Mouse (Mus musculus): ENCODE results near the gene Dync2li1. TPM values are rescaled to one million over a fixed set of nuclear protein-coding genes. Genes with fewer than 3 reads are reported as not detected.

Gene Dync2li1
- polyA plus RNA-seq, 1 experiment, result 2.2 TPM

GRCm38 (mm10) chr17:84642324-84642723, 16.0 kb downstream of the Dync2li1 start:
- Histone ChIP-seq H3K4me1 (ENCODE audit: control insufficient read depth, insufficient read depth, low read length) (peaks cover 2% of the 10 kb centered on the region; the same call in 1 of the 2 replicates), H3K4me3 (replicated peaks; ENCODE audit: control insufficient read depth, low read depth, low read length) (no peak overlapping the region), H3K27ac (ENCODE audit: control insufficient read depth, insufficient read depth, low read depth, low read length, poor library complexity) (no peak overlapping the region)
- TF ChIP-seq POLR2A (IDR thresholded peaks at IDR 0.05; ENCODE audit: borderline replicate concordance, control insufficient read depth, low read depth, low read length) (no peak), CTCF (IDR thresholded peaks at IDR 0.05; ENCODE audit: control insufficient read depth, insufficient read depth, low read length) (no peak)
- WGBS, result 87% methylated on average over 9 of the region's 9 CpGs

- TF ChIP-seq CTCF (IDR thresholded peaks at IDR 0.05; ENCODE audit: control insufficient read depth, insufficient read depth, low read length), result no peak
- TF ChIP-seq POLR2A (IDR thresholded peaks at IDR 0.05; ENCODE audit: borderline replicate concordance, control insufficient read depth, low read depth, low read length), result no peak
- Histone ChIP-seq H3K4me1 (ENCODE audit: control insufficient read depth, insufficient read depth, low read length) (peaks cover 4% of the 10 kb centered on the region; the same call in 1 of the 2 replicates), H3K27ac (ENCODE audit: control insufficient read depth, insufficient read depth, low read depth, low read length, poor library complexity) (no peak overlapping the region), H3K4me3 (replicated peaks; ENCODE audit: control insufficient read depth, low read depth, low read length) (no peak overlapping the region)
- 71% methylated on average over 16 of the region's 16 CpGs for WGBS
Observed at GRCm38 (mm10) chr17:84644292-84645050, 18.2 kb downstream of the Dync2li1 start.

GRCm38 (mm10) chr17:84645119-84645518, 18.8 kb downstream of the Dync2li1 start:
- TF ChIP-seq POLR2A (IDR thresholded peaks at IDR 0.05; ENCODE audit: borderline replicate concordance, control insufficient read depth, low read depth, low read length), result no peak
- no peak for TF ChIP-seq CTCF (IDR thresholded peaks at IDR 0.05; ENCODE audit: control insufficient read depth, insufficient read depth, low read length)
- 81% methylated on average over 9 of the region's 9 CpGs for WGBS
- Histone ChIP-seq H3K27ac (ENCODE audit: control insufficient read depth, insufficient read depth, low read depth, low read length, poor library complexity) (no peak overlapping the region), H3K4me3 (replicated peaks; ENCODE audit: control insufficient read depth, low read depth, low read length) (no peak overlapping the region), H3K4me1 (ENCODE audit: control insufficient read depth, insufficient read depth, low read length) (peaks cover 4% of the 10 kb centered on the region; the same call in 1 of the 2 replicates)

GRCm38 (mm10) chr17:84645894-84646293, 19.6 kb downstream of the Dync2li1 start:
- no peak overlapping the region for H3K4me3 ChIP-seq (replicated peaks; ENCODE audit: control insufficient read depth, low read depth, low read length)
- WGBS, result 18% methylated on average over 5 of the region's 7 CpGs
- no peak overlapping the region for H3K27ac ChIP-seq (ENCODE audit: control insufficient read depth, insufficient read depth, low read depth, low read length, poor library complexity)
- peaks cover 4% of the 10 kb centered on the region; the same call in 1 of the 2 replicates for H3K4me1 ChIP-seq (ENCODE audit: control insufficient read depth, insufficient read depth, low read length)
- TF ChIP-seq POLR2A (IDR thresholded peaks at IDR 0.05; ENCODE audit: borderline replicate concordance, control insufficient read depth, low read depth, low read length), result no peak
- no peak for TF ChIP-seq CTCF (IDR thresholded peaks at IDR 0.05; ENCODE audit: control insufficient read depth, insufficient read depth, low read length)

- Histone ChIP-seq H3K4me3 (replicated peaks; ENCODE audit: control insufficient read depth, low read depth, low read length) (no peak overlapping the region), H3K27ac (ENCODE audit: control insufficient read depth, insufficient read depth, low read depth, low read length, poor library complexity) (no peak overlapping the region), H3K4me1 (ENCODE audit: control insufficient read depth, insufficient read depth, low read length) (peaks cover 4% of the 10 kb centered on the region; the same call in 1 of the 2 replicates)
- 67% methylated on average over 2 of the region's 2 CpGs for WGBS
- TF ChIP-seq POLR2A (IDR thresholded peaks at IDR 0.05; ENCODE audit: borderline replicate concordance, control insufficient read depth, low read depth, low read length) (no peak), CTCF (IDR thresholded peaks at IDR 0.05; ENCODE audit: control insufficient read depth, insufficient read depth, low read length) (no peak)
Observed at GRCm38 (mm10) chr17:84646477-84646876, 20.2 kb downstream of the Dync2li1 start.

- H3K4me3 ChIP-seq (replicated peaks; ENCODE audit: control insufficient read depth, low read depth, low read length), result no peak overlapping the region
- 25% methylated on average over 4 of the region's 4 CpGs for WGBS
- TF ChIP-seq CTCF (IDR thresholded peaks at IDR 0.05; ENCODE audit: control insufficient read depth, insufficient read depth, low read length) (no peak), POLR2A (IDR thresholded peaks at IDR 0.05; ENCODE audit: borderline replicate concordance, control insufficient read depth, low read depth, low read length) (no peak)
- no peak overlapping the region for H3K27ac ChIP-seq (ENCODE audit: control insufficient read depth, insufficient read depth, low read depth, low read length, poor library complexity)
- H3K4me1 ChIP-seq (ENCODE audit: control insufficient read depth, insufficient read depth, low read length), result peaks cover 4% of the 10 kb centered on the region; the same call in 1 of the 2 replicates
Observed at GRCm38 (mm10) chr17:84647630-84648029, 21.3 kb downstream of the Dync2li1 start.

GRCm38 (mm10) chr17:84650302-84651017, 24.2 kb downstream of the Dync2li1 start:
- WGBS, result 89% methylated on average over 9 of the region's 9 CpGs
- H3K27ac ChIP-seq (ENCODE audit: control insufficient read depth, insufficient read depth, low read depth, low read length, poor library complexity), result no peak overlapping the region

GRCm38 (mm10) chr17:84653544-84653943, 27.2 kb downstream of the Dync2li1 start:
- H3K4me3 ChIP-seq (replicated peaks; ENCODE audit: control insufficient read depth, low read depth, low read length), result no peak overlapping the region
- no peaks in the 10 kb centered on the region for H3K4me1 ChIP-seq (ENCODE audit: control insufficient read depth, insufficient read depth, low read length)
- H3K27ac ChIP-seq (ENCODE audit: control insufficient read depth, insufficient read depth, low read depth, low read length, poor library complexity), result no peak overlapping the region
- TF ChIP-seq CTCF (IDR thresholded peaks at IDR 0.05; ENCODE audit: control insufficient read depth, insufficient read depth, low read length), result no peak
- TF ChIP-seq POLR2A (IDR thresholded peaks at IDR 0.05; ENCODE audit: borderline replicate concordance, control insufficient read depth, low read depth, low read length), result no peak
- WGBS, result 80% methylated on average over 9 of the region's 9 CpGs

More at GRCm38 (mm10) chr17:84650302-84651017, 24.2 kb downstream of the Dync2li1 start:
- peaks cover 4% of the 10 kb centered on the region; the same call in 1 of the 2 replicates for H3K4me1 ChIP-seq (ENCODE audit: control insufficient read depth, insufficient read depth, low read length)
- TF ChIP-seq CTCF (IDR thresholded peaks at IDR 0.05; ENCODE audit: control insufficient read depth, insufficient read depth, low read length), result no peak
- no peak overlapping the region for H3K4me3 ChIP-seq (replicated peaks; ENCODE audit: control insufficient read depth, low read depth, low read length)
